Mouse (Mus musculus): Measurements from ENCODE around the gene Sox5.

GRCm38 (mm10) chr6:144398115-144398514 lies 383.7 kb downstream of the Sox5 start:
- no peak for TF ChIP-seq CTCF (IDR thresholded peaks at IDR 0.05; ENCODE audit: borderline replicate concordance, insufficient read depth, low read length)
- no peak for TF ChIP-seq POLR2A (IDR thresholded peaks at IDR 0.05; ENCODE audit: low read depth, low read length)

Measured in embryonic fibroblast, embryonic 13.5 days (primary cell).